Mouse (Mus musculus) G1E (cell line): Measurements from ENCODE around the gene Olfr286.

Experiments used
- CTCF ChIP-seq: IDR thresholded peaks from 2 replicates; pipeline ENCODE4 v1.5.1; 2012; ENCODE audit warnings: low read depth, low read length, inconsistent platforms, mixed read lengths
- GATA1 ChIP-seq: IDR thresholded peaks from 2 replicates; pipeline ENCODE4 v1.6.1; 2012; ENCODE audit warnings: borderline replicate concordance, low read length, inconsistent platforms, mixed read lengths
- POLR2AphosphoS5 ChIP-seq: IDR thresholded peaks from 2 replicates; pipeline ENCODE4 v1.6.1; 2012; ENCODE audit warnings: low read depth, low read length, inconsistent platforms; ENCODE audit not compliant: insufficient replicate concordance
- TAL1 ChIP-seq: conservative IDR thresholded peaks from 2 replicates; pipeline ENCODE4 v1.6.1; 2012; ENCODE audit warnings: low read depth, low read length, inconsistent platforms, mixed read lengths

DNA sequence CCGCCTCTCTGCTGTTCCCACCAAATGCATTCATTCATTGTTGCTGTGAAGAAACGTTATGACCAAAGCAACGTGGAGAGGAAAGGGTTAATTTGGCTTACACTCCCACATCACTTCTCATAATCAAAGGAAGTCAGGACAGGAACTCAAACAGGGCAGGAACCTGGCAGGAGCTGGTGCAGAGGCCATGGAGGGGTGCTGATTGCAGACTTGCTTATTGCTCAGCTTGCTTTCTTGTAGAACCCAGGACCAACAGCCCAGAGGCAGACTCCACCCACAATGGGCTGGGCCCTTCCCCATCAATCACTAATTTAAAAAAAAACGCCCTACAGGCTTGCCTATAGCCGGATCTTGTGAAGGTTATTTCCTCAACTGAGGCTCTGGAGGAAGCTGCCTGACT lies 20.1 kb downstream of the Olfr286 start:
- TF ChIP-seq GATA1, result no peak
- TF ChIP-seq CTCF, result no peak
- TF ChIP-seq TAL1, result no peak
- no peak for TF ChIP-seq POLR2AphosphoS5
